Mouse (Mus musculus): ENCODE results near the gene Sdk1. TPM values are rescaled to one million over a fixed set of nuclear protein-coding genes. Genes with fewer than 3 reads are reported as not detected.

Gene Sdk1
- polyA plus RNA-seq, 1 experiment: 1.6 TPM

DNA sequence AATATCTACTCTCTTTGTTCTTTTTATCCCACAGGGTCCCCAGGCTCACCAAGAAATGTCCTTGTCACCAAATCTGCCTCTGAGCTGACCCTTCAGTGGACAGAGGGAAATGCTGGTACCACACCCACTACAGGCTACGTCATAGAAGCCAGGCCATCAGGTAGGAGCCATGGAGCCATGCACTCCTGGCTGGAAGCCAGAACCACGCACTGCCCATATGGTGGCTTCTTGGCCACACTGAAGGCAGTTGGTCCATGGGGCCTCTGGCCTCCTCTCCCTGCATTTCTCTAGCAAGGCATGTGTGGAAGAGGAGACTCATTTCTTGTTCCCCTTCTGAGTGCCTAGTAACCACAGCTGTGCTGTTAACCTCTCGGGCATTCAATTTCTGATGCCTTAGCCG lies 932.3 kb downstream of the Sdk1 start:
- Histone ChIP-seq H3K4me3 (ENCODE audit: control insufficient read depth, insufficient read depth, low read length) (no peak overlapping the region), H3K27ac (ENCODE audit: control insufficient read depth, insufficient read depth, low read length) (no peak overlapping the region), H3K4me1 (replicated peaks; ENCODE audit: control insufficient read depth, insufficient read depth, low read length) (no peaks in the 10 kb centered on the region), H3K27me3 (ENCODE audit: control insufficient read depth, insufficient read depth, low read length) (no peaks in the 10 kb centered on the region), H3K36me3 (ENCODE audit: control insufficient read depth, insufficient read depth, low read length) (no peaks in the 10 kb centered on the region)
- WGBS: 82% methylated on average over 4 of the region's 4 CpGs
- TF ChIP-seq CTCF (IDR thresholded peaks at IDR 0.05; ENCODE audit: borderline replicate concordance, control insufficient read depth, extremely low read depth, insufficient read depth, low read length, poor library complexity): no peak
- TF ChIP-seq POLR2A (IDR thresholded peaks at IDR 0.05; ENCODE audit: control insufficient read depth, extremely low read depth, insufficient read depth, low read length, poor library complexity): no peak
- no peak for DNase-seq

DNA sequence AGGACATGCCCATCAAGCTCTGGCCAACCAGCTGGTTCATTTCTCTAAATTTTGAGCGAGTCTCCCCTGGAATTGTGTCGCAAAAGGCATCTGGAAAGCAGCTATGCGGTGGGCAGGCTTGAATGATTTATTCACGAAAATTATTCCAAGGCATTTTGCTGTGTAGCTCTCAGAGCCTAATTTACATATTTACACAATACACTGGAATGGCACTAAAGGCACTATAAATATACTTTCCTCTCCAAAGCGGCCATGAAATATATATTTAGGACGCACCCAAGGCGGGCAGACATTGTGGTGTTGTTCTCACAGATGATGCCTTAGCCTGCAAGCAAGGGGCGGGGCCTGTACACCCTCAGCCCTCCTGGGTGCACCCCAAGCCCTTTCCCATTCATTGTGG lies 936.9 kb downstream of the Sdk1 start:
- 88% methylated on average over 8 of the region's 8 CpGs for WGBS
- Histone ChIP-seq H3K4me3 (ENCODE audit: control insufficient read depth, insufficient read depth, low read length) (no peak overlapping the region), H3K27me3 (ENCODE audit: control insufficient read depth, insufficient read depth, low read length) (no peaks in the 10 kb centered on the region), H3K36me3 (ENCODE audit: control insufficient read depth, insufficient read depth, low read length) (no peaks in the 10 kb centered on the region), H3K27ac (ENCODE audit: control insufficient read depth, insufficient read depth, low read length) (no peak overlapping the region), H3K4me1 (replicated peaks; ENCODE audit: control insufficient read depth, insufficient read depth, low read length) (no peaks in the 10 kb centered on the region)
- no peak for DNase-seq
- TF ChIP-seq CTCF (IDR thresholded peaks at IDR 0.05; ENCODE audit: borderline replicate concordance, control insufficient read depth, extremely low read depth, insufficient read depth, low read length, poor library complexity) (no peak), POLR2A (IDR thresholded peaks at IDR 0.05; ENCODE audit: control insufficient read depth, extremely low read depth, insufficient read depth, low read length, poor library complexity) (no peak)

- H3K4me3 ChIP-seq (ENCODE audit: control insufficient read depth, insufficient read depth, low read length): no peak overlapping the region
- H3K36me3 ChIP-seq (ENCODE audit: control insufficient read depth, insufficient read depth, low read length): no peaks in the 10 kb centered on the region
- TF ChIP-seq POLR2A (IDR thresholded peaks at IDR 0.05; ENCODE audit: control insufficient read depth, extremely low read depth, insufficient read depth, low read length, poor library complexity) (no peak), CTCF (IDR thresholded peaks at IDR 0.05; ENCODE audit: borderline replicate concordance, control insufficient read depth, extremely low read depth, insufficient read depth, low read length, poor library complexity) (no peak)
- H3K4me1 ChIP-seq (replicated peaks; ENCODE audit: control insufficient read depth, insufficient read depth, low read length): no peaks in the 10 kb centered on the region
- H3K27me3 ChIP-seq (ENCODE audit: control insufficient read depth, insufficient read depth, low read length): no peaks in the 10 kb centered on the region
- no peak overlapping the region for H3K27ac ChIP-seq (ENCODE audit: control insufficient read depth, insufficient read depth, low read length)
- DNase-seq: no peak
- 90% methylated on average over 11 of the region's 11 CpGs for WGBS
These were observed 938.0 kb downstream of the Sdk1 start for GRCm38 (mm10) chr5:142179304-142179703.

DNA sequence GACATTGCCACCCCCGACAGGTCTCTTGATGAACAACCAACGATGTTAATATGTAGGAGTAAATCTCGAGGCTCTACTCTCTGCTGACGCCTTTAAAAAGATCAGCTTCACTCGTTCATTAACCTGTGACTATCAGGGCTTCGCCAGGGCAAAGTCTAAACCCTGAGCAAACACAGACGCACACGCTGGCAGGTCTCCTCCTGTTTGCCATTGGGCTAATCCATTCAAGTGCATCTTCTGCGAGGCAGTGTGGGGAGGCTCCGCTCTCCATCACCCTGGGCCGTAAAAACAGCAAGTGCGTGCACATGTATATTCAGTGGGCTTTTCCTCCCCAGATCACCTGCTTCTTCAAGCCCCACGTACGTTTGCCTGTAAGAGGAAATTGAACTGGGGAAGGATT lies 940.6 kb downstream of the Sdk1 start:
- H3K4me1 ChIP-seq (replicated peaks; ENCODE audit: control insufficient read depth, insufficient read depth, low read length): no peaks in the 10 kb centered on the region
- no peaks in the 10 kb centered on the region for H3K27me3 ChIP-seq (ENCODE audit: control insufficient read depth, insufficient read depth, low read length)
- H3K27ac ChIP-seq (ENCODE audit: control insufficient read depth, insufficient read depth, low read length): no peak overlapping the region
- no peaks in the 10 kb centered on the region for H3K36me3 ChIP-seq (ENCODE audit: control insufficient read depth, insufficient read depth, low read length)
- WGBS: 86% methylated on average over 14 of the region's 14 CpGs
- TF ChIP-seq CTCF (IDR thresholded peaks at IDR 0.05; ENCODE audit: borderline replicate concordance, control insufficient read depth, extremely low read depth, insufficient read depth, low read length, poor library complexity): no peak
- TF ChIP-seq POLR2A (IDR thresholded peaks at IDR 0.05; ENCODE audit: control insufficient read depth, extremely low read depth, insufficient read depth, low read length, poor library complexity): no peak
- H3K4me3 ChIP-seq (ENCODE audit: control insufficient read depth, insufficient read depth, low read length): no peak overlapping the region
- no peak for DNase-seq

DNA sequence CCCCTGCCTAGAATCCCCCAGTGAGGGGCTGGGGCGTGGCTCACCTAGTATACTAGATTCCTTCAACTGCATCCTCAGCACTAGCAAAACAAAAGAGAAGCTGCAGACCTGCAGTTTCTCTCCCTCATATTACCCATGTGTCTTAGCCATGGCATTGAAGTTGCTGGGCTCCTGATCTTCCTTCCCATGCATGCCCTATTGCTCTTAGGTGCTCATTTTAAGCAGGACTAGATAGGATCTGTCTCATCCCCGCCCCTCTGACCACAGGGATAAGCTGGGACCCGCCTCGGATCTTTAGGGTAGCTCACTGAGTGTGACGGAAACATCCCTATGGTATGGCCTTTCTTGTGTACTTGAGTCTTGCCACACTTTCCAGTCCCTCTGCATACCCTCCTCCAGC lies 947.5 kb downstream of the Sdk1 start:
- TF ChIP-seq POLR2A (IDR thresholded peaks at IDR 0.05; ENCODE audit: control insufficient read depth, extremely low read depth, insufficient read depth, low read length, poor library complexity): no peak
- TF ChIP-seq CTCF (IDR thresholded peaks at IDR 0.05; ENCODE audit: borderline replicate concordance, control insufficient read depth, extremely low read depth, insufficient read depth, low read length, poor library complexity): no peak
- H3K27ac ChIP-seq (ENCODE audit: control insufficient read depth, insufficient read depth, low read length): no peak overlapping the region
- H3K27me3 ChIP-seq (ENCODE audit: control insufficient read depth, insufficient read depth, low read length): no peaks in the 10 kb centered on the region
- no peak for DNase-seq
- H3K4me3 ChIP-seq (ENCODE audit: control insufficient read depth, insufficient read depth, low read length): no peak overlapping the region
- 91% methylated on average over 5 of the region's 5 CpGs for WGBS
- no peaks in the 10 kb centered on the region for H3K36me3 ChIP-seq (ENCODE audit: control insufficient read depth, insufficient read depth, low read length)
- H3K4me1 ChIP-seq (replicated peaks; ENCODE audit: control insufficient read depth, insufficient read depth, low read length): no peaks in the 10 kb centered on the region

- Histone ChIP-seq H3K27ac (ENCODE audit: control insufficient read depth, insufficient read depth, low read length) (no peak overlapping the region), H3K36me3 (ENCODE audit: control insufficient read depth, insufficient read depth, low read length) (no peaks in the 10 kb centered on the region), H3K27me3 (ENCODE audit: control insufficient read depth, insufficient read depth, low read length) (no peaks in the 10 kb centered on the region), H3K4me3 (ENCODE audit: control insufficient read depth, insufficient read depth, low read length) (no peak overlapping the region), H3K4me1 (replicated peaks; ENCODE audit: control insufficient read depth, insufficient read depth, low read length) (peaks cover 17% of the 10 kb centered on the region)
- peak; percentile 21 for DNase-seq
- TF ChIP-seq POLR2A (IDR thresholded peaks at IDR 0.05; ENCODE audit: control insufficient read depth, extremely low read depth, insufficient read depth, low read length, poor library complexity): no peak
- TF ChIP-seq CTCF (IDR thresholded peaks at IDR 0.05; ENCODE audit: borderline replicate concordance, control insufficient read depth, extremely low read depth, insufficient read depth, low read length, poor library complexity): no peak
These were observed 968.6 kb downstream of the Sdk1 start for GRCm38 (mm10) chr5:142209911-142210310.

GRCm38 (mm10) chr5:142212252-142212651 lies 971.0 kb downstream of the Sdk1 start:
- Histone ChIP-seq H3K36me3 (ENCODE audit: control insufficient read depth, insufficient read depth, low read length) (no peaks in the 10 kb centered on the region), H3K27me3 (ENCODE audit: control insufficient read depth, insufficient read depth, low read length) (no peaks in the 10 kb centered on the region), H3K4me1 (replicated peaks; ENCODE audit: control insufficient read depth, insufficient read depth, low read length) (peaks cover 17% of the 10 kb centered on the region), H3K27ac (ENCODE audit: control insufficient read depth, insufficient read depth, low read length) (peak overlapping the region; percentile 19), H3K4me3 (ENCODE audit: control insufficient read depth, insufficient read depth, low read length) (no peak overlapping the region)
- DNase-seq: peak; percentile 25
- WGBS: 73% methylated on average over 11 of the region's 11 CpGs
- no peak for TF ChIP-seq POLR2A (IDR thresholded peaks at IDR 0.05; ENCODE audit: control insufficient read depth, extremely low read depth, insufficient read depth, low read length, poor library complexity)
- peak; percentile 39; the same call in 1 of the 2 replicates for TF ChIP-seq CTCF (IDR thresholded peaks at IDR 0.05; ENCODE audit: borderline replicate concordance, control insufficient read depth, extremely low read depth, insufficient read depth, low read length, poor library complexity)
